Mouse (Mus musculus): ENCODE results near the gene Foxp2.

Foxp2 gene

DNA sequence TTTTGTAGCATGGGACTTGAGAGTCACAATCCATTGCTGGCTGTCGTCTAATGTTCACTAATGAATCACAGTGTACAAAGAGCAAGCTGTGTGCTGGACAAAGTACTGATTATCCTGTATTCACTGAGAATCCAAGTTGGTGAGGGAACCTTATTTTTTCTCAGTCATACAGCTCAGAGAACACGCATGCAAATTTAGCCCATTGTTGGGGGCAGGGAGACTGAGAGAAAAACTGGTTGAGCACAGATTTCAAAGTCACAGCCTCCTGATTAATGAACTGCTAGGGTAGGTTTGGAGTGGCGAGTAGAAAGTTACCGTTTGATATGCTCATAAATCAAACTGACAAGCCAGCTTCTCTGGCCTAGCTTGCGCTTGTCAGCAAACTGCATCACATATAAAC, 477.1 kb downstream of the Foxp2 start:
- DNase-seq: no peak

GRCm38 (mm10) chr6:15396462-15396861, 495.3 kb downstream of the Foxp2 start:
- no peak for DNase-seq

DNA sequence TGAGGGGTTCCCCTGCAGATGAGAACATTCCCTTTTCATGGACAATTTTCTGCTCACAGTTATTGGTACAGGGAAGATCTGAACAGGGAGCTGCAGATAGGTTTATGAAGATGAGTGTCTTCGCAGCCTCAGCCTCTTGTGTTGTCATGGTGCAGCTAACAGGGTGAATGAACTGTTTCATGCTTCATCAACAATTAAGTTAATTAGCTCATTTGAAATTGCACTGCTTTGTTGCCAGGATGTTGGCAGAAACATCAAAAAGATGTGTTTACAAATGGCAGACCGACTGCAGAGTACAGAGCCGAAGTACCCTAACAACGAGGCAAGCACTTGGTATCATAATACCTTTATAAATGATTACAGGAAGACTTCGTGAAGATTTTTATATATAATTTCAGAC, 496.3 kb downstream of the Foxp2 start:
- DNase-seq: no peak

- DNase-seq: no peak
Measured at GRCm38 (mm10) chr6:15401138-15401537, 500.0 kb downstream of the Foxp2 start.

DNA sequence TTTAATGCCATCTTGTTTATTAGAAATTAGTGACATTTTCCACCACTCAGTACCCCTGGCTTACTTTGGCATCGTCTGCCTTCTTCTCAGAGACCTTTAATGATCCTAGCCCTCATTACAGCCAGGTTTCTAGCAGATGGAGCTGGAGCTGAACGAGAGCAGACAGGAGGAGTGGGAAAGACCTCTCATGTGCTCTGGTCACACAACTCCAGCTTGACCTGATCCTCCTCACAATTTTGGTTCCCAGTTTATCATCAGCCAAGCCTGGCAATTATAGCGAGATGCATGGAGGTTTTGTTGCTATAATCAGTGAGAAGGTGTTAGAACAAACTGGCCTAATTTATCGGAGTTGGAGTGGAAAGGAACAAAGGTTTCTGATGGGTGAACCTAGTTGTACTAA, 500.9 kb downstream of the Foxp2 start:
- no peak for DNase-seq

- DNase-seq: no peak
Measured at GRCm38 (mm10) chr6:15415099-15415498, 514.0 kb downstream of the Foxp2 start.

GRCm38 (mm10) chr6:15459701-15460100, 558.6 kb downstream of the Foxp2 start:
- DNase-seq: no peak

- no peak for DNase-seq
Measured at GRCm38 (mm10) chr6:15463390-15463789, 562.2 kb downstream of the Foxp2 start.

DNA sequence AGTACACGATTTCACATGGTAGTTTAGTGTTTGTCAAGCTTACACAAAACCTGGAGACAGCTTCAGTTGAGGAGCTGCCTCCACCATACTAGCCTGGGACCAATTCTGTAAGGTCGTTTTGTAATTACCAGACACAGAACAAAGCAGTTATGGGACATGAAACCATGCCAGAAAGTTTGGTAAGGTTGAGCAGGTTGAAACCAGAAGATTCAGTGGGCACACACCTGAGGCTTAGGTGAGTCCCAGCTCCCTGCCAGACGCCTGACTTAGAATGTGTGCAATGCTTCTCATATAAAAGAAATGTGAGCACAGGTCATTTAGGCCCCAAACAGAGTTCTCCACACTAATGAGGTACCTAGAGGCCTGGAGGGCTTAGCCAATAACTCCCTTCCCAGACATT, 564.3 kb downstream of the Foxp2 start:
- no peak for DNase-seq

- no peak for DNase-seq
Measured at GRCm38 (mm10) chr6:15466634-15467033, 565.5 kb downstream of the Foxp2 start.

DNA sequence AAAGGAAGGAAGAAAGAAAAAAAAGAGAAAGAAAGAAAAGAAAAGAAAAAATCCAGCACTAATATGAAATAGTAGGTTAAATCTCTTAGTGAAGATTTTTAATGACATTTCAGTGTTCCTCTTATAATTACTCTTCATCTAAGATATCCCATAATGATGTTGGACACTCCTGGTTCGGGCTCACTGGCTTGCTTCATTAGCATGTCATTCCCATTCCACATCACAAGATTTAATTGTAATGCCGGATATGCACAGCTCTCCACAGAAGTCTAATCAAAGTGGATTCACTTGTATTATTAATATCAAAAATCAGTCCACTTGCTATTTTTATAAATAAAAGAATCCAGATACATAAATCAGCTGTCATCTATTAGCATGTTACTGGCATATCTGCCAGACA, 585.8 kb downstream of the Foxp2 start:
- DNase-seq: no peak

All from thymus, postnatal 25 days (tissue).